Mouse (Mus musculus) ovary, postnatal 14 days (tissue): ENCODE results near the gene Rnf225.
A peak's percentile ranks its signal among the peaks of the same experiment; 100 is the strongest.
"Not testable (repeated sequence)": the region's sequence is repeated elsewhere in the genome, so short reads cannot be mapped to it uniquely, and the experiment has no call there.

Experiments used
- DNase-seq: peaks from one replicate; pipeline ENCODE4 v3.0.0; 2022; ENCODE audit warnings: low spot score

Gene Rnf225

DNA sequence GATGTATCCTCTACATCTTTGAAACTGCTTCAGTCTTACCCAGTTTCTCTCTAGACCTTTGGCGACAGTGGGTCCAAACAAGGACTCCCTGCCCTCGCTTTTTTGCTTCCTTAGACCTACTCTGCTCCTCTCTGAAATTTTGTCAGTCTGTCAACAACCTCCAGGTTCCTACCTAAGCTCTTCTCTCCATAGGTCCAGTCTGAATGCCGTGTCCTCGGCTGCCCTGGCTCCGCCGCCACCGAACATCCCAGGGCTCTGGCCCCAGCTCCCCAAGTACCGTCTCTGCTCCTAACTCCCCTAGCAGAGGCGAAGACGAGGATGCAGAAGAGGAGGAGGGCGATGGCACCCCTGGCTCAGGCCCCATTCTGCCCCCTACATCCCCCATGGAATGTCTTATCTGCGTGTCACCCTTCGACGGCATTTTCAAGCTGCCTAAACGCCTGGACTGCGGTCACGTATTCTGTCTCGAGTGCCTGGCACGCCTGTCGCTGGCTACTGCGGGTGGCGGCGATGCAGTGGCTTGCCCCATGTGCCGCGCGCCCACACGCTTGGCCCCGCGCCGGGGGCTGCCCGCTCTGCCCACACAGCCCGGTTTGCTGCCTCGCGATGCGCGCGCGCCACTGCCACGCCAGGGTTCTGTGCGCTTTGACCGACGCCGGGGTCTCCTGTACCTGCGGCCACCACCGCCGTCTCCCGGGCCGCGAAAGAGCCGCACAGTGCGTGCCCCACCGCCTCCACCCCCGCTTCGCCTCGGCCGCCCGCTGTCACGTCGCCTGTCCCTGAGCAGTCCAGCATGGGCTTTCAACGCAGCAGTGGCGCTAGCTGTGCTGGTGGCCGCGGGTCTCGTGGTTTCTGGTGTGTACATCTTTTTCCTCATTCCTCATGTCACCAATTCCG lies 725 bp downstream of the Rnf225 start:
- DNase-seq = no peak

DNA sequence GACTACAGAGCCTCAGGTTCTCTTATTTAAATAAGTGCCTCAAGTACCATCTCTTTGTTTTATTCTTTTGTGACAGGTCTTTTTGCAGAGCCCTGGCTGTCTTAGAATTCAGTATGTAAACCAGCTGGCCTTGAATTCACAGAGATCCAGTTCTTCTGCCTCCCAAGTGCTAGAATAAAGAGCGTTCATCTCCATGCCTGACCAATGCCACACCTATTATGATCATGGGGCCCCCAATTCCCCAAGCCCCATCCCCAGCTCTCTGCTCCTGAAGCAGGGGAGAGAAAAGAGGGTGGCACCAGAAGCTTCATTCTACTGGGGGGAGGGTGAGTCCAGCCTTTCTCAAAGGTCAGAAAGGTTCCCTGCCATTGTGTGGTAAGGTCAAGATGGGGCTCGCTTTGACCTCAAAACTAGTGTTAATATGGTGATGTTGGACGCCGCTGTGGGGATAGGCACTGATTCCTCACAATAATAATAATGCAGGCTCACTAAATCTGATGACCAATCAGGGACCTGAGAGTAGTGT lies 6.5 kb downstream of the Rnf225 start:
- DNase-seq = no peak

DNA sequence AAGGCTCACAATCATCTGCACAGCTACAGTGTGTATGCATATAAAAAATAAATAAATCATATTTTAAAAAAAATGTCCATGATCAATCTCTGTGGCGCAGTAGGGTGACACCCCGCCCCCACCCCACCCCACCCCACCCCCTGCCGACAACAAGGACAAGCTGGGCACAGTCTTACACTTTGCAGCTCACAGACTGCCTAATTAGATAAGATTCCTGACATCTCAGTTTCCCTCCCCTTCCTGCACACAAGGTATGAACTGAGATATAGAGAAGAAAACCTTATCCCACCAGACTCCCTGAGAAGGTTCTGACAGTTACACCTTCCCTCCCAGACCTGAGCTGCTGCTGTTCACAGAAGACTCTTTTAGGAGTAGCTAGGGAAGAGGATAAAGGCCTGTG lies 7.6 kb downstream of the Rnf225 start:
- DNase-seq = no peak

DNA sequence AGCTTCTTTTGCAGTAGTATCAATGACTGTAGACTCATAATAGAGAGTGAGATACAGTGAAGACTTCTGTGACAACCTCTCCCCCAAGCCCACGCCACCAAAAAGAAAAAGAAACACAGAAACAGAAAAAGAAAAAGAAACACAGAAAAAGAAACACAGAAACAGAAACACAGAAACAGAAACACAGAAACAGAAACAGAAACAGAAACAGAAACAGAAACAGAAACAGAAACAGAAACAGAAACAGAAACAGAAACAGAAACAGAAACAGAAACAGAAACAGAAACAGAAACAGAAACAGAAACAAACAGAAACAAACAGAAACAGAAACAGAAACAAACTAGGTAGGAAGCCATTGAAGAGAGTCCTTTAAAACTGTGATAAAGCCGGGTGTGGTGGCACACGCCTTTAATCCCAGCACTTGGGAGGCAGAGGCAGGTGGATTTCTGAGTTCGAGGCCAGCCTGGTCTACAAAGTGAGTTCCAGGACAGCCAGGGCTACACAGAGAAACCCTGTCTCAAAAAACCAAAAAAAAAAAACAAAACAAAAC lies 10.1 kb downstream of the Rnf225 start:
- DNase-seq = not testable (repeated sequence)

DNA sequence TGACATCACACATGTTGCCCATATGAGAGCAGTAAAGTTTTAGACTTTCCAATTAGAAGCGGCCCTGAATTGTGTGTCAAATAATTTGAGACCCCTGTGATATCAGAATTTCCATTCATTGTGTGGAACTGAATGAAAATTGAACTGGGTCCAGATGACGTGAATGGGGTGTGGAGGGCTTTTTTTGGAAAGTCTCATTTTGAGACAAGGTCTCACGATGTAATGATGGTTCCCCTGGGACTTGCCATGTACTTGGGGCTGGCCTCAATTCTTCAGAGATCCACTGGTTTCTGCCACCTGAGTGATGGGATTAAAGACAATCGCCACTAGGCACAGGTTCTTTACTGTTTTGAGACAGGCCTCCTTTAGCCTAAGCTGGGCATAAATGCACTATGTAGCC lies 13.4 kb downstream of the Rnf225 start:
- DNase-seq = no peak

DNA sequence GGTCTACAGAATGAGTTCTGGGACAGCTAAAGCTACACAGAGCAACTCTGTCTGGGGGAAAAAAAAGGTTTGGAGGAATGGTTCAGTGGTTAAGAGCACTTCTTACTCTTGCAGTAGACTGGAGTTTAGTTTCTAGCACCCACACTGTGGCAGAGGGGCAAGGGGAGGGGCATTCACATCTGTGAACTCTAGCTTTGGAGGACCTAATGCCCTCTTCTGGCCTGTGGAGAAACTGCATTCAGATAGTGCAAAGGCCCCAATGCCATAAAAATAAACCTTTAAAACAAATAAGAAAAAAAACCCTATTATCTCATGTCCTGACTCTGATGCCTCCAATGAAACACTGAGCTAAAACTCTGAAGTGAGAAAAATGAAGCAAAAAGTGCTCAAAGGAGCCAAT lies 16.3 kb downstream of the Rnf225 start:
- no peak for DNase-seq

DNA sequence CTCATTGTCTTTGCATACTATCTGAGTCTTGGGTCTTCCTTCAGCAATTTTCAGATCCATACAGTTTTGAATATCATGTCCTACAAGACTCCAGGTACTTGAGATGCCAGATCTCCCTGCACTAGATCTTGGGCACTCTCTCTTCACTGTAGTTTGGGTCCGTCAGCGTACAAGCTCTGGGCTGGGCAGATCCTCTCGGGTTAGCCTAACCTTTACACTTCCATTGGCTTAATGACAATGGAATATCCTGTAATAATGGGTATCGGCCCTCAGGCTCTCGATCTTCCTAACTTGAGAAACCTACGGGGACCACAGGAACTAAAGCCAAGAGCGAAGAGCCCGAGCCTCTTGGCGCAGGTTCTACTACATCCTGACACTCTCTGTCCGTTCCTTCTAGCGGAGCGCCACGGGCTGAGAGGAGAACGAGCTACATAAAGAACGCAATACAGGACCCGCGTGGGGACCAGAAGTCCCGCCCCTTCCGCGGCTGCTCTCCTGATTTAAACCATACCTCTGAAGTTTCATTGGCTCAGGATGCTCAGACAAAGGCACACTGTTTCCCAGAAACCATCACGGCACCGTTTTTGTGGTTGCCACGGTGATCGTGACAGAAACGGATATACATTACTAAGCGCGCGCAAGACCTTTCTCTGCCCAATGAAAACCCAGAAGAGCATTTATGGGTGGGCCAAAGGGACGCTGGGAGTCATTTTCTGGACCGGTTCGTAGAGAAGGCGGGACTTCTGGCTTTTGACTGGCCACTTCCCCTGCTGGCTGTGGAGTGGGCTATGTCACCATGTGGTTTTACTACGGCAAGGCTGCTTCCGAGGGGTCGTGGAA lies 22.0 kb downstream of the Rnf225 start:
- DNase-seq = peak; percentile 77

DNA sequence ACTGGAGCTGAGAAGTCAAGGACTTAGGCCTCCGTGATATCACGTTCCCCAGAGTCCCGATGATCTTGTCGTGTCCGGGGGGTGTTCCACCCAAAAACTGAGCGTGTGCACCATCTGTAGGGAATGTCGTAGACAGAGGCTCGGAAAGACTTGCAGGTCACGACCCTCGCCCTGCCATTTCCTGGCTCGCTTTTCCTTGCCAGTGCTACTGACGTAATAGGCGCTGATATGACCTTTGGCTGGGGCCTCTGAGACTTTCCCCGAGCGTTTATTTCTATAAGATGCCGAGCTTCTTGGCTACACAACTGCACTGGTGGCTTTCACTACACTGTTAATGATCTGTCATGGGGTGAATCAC lies 22.6 kb downstream of the Rnf225 start:
- DNase-seq = no peak

DNA sequence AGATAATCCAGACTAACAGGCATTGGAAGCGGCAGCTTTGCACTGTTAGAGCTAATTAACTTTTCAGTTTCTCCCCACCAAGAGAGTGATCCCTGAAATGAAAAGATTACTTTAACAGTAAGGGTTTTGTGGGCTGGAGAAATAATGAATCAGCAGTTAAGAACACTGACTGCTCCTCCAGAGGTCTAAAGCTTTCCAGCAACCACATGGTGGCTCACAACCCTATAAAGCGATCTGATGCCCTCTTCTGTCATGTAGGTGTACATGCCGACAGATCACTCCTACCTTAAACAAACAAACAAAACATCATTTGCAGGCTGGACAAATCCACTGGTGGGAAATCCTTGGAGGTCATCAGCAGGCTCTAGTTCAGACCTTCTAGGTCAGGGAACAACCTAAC lies 27.7 kb downstream of the Rnf225 start:
- no peak for DNase-seq

DNA sequence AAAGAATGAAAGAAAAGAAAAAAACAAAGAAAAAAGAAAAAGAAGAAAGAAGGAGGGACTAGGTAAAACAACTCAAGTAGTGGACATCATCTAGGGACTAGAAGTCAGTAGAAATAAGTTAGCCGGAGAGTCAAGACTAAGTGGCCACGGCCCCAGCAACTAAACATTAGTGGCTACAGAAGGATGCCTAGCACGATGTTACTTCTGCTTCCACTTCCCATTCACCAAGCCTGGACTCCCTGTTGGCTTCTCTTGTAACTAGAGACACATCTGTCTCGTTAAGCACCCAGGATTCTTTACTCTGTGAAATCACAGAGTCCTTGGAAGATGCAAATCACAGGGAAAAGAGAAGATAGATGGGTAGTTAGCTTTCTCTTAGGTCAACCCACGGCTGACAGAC lies 30.3 kb downstream of the Rnf225 start:
- no peak for DNase-seq

DNA sequence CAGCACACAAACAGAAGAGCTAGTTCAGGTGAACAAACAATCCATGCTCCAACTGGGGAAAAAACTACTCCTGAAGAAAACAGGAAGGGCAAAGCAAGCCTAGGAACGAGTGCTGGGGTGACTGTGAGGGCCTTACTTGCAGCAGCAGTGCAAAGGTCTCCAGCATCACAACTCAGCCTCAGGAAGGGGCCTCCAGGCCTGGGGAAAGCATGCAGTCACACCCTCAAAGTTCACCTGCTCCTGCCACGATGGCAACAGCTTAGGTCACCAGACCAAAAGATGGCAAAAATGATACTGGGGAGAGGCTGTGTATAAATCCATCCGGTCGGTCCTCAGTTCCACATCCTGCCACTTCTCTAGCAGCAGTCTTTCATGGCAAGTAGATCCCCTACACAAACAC lies 31.7 kb downstream of the Rnf225 start:
- DNase-seq = no peak

DNA sequence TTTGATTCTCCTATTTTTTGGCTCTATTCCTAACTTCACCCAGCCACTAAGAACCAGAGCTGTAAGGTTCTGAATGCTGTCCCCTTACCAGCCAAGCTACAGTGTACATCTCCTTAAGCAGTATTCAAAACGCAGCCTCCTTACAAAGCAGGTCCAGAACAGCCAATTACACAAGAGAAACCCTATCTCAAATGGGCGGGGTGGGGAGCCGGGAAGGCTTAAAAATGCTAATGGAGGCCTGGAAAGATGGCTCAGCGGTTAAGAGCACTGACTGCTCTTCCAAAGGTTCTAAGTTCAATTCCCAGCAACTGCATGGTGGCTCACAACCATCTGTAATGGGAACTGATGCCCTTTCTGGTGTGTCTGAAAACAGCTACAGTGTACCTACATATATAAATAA lies 32.5 kb downstream of the Rnf225 start:
- no peak for DNase-seq

DNA sequence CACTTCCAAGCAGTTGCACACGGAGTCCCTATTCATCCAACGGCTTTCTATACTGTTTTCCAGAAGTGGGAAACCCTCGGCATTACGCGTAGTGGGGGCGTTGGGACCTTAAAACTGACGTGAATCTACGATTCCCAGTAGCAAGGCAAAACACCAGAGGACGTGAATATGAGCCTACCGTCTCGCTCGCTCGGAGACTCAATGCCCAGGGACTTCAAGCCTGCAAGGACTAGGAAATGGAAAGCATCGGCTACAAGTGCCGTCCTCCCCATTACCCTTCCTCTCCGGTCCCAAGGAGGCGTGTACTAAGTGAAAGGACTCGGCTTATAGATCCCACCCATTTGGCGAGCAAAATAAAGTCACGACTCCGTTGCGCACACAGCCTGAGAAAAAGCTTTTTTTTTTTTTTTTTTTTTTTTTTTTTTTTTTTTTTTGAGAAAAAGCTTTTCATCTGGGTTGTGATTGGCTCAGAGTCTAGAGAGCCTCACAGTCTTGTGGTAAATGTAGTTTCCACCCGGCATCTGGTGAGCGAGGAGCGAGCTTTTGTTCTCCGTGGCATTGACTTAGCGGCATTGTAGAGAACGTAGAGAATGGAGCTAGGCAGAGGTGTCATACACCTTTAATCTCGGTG lies 34.4 kb downstream of the Rnf225 start:
- peak; percentile 20 for DNase-seq

DNA sequence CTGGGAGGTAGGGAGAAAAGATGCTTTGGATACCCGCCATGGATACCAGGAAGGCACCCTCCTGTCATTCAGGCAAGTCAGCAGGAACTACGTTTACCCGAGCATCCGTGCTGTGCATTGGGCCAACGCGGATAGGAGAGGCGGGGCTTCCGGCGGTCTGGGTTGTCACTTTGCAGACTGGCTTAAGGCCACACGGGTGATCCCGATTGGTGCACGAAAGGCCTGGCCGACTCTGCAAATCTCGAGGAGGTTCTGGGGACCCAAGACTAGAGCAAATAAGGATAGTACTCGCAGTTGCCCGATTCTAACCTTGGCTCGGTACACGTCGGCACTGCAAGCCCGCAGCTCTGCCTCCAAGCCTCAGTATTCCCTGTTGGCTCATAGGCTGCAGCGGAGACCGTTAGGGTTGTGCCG lies 38.5 kb downstream of the Rnf225 start, which contains the start of gene Zfp324:
Gene Zfp324 (plus strand): TSS at position 161 of the 414 bp plus-strand sequence.
- DNase-seq = peak; percentile 78

DNA sequence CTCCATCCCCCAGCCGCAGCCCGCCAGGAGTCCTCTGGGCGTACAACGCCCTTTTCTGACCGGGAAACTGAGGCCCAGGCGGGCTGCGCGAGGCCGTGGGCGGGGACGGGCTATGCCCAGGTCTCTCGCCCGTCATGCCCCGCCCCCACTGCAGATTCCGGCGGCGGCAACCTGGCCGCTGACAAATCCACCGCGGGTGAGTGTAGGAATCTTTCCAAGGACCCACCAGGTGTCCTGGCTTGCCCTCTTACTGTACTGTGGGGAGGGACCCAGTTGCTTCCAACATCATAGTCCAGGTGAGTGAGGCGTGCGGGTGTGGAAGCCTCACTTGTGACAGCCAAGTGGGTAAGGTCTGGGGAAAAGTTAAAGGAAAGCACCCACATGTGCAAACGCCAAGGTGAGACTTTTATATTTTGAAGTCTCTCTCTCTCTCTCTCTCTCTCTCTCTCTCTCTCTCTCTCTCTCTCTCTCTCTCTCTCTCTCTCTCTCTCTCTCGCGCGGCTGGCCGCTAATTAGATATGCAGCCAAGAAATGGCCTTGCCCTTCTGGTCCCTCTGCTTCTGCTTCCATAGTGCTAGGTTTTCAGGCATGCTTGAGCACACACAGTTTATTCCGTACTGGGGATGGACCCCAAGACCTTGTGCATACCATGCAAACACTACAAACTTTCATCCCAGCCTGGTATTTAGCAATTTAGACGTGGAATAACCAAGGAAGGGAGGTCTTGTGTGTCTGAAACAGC lies 39.1 kb downstream of the Rnf225 start:
- peak; percentile 25 for DNase-seq

DNA sequence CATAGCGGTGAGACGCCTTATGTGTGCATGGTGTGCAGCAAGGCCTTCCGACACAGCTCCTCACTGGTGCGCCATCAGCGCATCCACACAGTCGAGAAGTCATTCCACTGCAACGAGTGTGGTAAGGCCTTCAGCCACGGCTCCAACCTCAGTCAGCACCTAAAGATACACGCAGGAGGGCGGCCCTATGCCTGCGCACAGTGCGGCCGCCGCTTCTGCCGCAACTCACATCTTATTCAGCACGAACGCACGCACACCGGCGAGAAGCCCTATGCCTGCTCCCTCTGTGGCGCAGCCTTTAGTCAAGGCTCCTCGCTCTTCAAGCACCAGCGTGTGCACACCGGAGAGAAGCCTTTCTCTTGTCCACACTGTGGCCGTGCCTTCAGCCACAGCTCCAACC lies 43.7 kb downstream of the Rnf225 start:
- DNase-seq = no peak

DNA sequence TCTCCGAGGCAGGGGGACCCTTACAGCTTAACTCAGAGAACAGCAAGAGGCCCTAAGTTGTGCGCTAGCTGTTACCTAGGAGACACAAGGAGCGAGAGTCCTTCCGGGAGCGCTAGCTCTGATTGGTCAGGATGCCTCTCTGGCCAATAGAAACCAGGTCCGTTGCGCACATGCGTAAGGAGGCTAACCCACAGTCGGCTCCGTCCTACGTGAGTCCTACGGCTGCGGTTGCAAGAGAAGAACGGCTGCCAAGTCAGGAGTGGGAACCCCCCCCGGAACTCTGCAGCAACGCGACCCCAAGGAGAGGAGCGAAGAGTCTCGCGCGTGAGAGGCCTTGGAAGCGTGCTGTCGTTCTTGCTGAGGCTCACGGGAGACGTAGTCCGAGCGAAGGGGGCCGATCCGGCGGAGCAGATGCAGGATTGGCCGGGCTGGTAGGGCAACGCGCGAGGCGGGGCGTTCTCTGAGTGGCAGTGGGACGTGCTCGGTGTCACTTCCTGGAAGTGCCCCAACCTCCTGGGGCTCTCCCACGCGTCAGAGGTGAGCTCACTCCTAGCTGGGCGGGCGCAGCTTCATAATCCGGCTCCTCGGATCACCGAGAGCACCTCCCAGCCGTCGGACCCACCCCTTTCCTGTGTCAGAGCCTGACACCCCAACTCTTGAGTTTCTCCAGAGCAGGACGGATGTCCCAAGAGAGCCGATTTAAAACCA lies 50.6 kb downstream of the Rnf225 start, which contains the start of gene Zfp446:
Gene Zfp446 (plus strand): TSS at position 167 of the 708 bp plus-strand sequence.
- peak; percentile 95 for DNase-seq

DNA sequence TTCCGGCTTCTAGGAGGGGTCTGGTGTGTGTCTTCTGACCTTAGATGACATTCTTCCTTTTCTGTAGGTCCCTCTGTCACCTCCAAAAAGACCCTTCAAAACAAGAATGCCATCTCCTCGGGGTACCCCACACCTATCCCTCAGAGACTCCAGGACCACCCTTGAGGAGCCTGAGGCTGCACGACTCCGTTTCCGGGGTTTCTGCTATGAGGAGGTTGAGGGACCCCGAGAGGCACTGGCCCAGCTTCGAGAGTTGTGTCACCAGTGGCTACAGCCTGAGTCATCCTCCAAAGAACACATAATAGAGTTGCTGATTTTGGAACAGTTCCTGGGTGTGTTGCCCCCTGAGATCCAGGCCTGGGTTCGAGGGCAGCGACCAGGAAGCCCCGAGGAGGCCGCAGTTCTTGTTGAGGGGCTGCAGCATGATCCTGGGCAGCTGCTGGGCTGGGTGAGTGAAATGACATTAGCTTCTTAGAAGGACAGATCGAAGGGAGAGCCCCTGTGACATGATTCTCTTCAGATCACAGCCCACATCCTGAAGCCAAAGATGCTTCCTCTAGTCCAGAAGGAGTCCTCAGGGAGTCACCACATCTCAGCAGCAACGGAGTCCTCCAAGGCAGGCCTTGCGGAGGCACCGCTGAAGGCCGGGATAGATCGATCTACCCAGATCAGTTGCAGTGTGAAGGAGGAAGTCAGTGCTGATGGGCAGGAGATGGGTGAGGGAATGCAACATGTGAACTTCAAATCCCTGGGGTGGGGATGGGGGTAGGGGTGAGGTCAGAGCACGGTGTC lies 51.9 kb downstream of the Rnf225 start:
- no peak for DNase-seq

DNA sequence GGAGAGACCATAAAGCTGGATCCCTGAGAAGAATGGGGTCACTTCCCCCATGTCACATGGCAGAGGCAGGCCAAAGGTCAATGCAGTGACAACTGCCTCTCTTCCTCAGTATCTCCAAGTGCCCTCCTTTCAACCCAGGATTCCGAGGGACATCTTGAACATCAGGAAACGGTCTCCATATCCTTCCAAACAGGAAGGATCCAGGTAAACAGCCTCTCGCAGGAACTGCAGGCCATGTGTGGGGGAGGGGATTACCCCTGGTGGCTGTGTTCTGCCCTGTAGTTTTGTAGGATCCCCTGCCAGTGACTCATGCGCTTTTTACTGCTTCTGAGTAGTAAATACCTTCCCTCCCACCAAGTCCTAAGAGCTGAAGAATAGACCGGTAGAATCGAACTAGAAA lies 52.6 kb downstream of the Rnf225 start:
- no peak for DNase-seq

DNA sequence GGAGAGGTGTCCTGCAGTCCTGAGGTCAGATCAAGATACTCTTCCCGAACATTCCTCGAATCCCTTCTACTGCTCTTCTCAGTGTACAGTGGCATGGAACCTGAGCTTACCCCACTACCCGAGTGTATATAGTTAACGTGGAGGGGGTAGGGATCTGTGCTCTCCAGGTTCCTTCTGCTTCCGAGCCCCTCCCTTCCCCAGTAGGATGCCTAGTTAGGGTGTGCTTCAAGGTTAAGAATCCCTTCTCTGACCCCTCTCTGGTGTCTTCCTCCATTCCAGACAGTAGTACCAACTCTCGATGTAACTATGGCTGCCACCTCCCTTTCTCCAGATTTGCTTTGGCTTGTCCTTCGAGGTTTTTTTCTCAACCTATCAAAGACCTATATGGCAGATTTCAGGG lies 53.1 kb downstream of the Rnf225 start:
- DNase-seq = no peak
